Mouse (Mus musculus): ENCODE data around the gene Ruvbl1. TPM values are rescaled to one million over a fixed set of nuclear protein-coding genes. Genes with fewer than 3 reads are reported as not detected.

Gene Ruvbl1
- total RNA-seq, 2 experiments from 2014 or later: 40.3 to 41.1 TPM

- no peak for DNase-seq (ENCODE audit: low spot score in 2 of 2)
- Histone ChIP-seq H3K4me3 (no peak overlapping the region), H3K27ac (no peak overlapping the region)
- no peak for TF ChIP-seq CTCF (conservative IDR thresholded peaks at IDR 0.05)
These were observed 58.8 kb downstream of the Ruvbl1 start for GRCm38 (mm10) chr6:88524056-88524455.

DNA sequence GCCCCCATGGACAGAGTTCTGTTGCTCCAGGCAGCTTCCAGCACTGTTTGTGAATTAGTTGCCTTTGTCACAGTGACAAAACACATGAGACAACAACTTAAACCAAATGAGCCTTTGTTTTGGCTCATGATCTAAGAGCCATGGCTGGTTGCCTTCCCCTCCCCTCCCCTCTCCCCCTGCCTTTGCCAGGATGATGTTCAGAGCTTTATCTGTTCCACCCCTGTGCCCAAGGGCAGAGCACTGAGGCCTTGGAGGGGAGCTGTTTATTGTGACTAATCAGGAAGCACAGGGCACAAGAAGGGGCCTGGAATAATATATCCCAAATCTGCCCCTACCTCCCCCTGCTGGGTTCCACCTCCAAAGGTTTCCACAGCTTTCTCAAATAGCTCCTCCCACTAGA, 65.1 kb downstream of the Ruvbl1 start:
- TF ChIP-seq CTCF (conservative IDR thresholded peaks at IDR 0.05): no peak
- Histone ChIP-seq H3K27ac (peak overlapping the region; percentile 46; the same call in 1 of the 2 replicates), H3K4me3 (no peak overlapping the region)
- no peak for DNase-seq (ENCODE audit: low spot score in 2 of 2)

GRCm38 (mm10) chr6:88540093-88540755, 75.0 kb downstream of the Ruvbl1 start:
- TF ChIP-seq CTCF (conservative IDR thresholded peaks at IDR 0.05): no peak
- no peak overlapping the region for H3K27ac ChIP-seq
- DNase-seq (ENCODE audit: low spot score in 2 of 2): no peak
- no peak overlapping the region for H3K4me3 ChIP-seq

- Histone ChIP-seq H3K27ac (no peak overlapping the region), H3K4me3 (no peak overlapping the region)
- DNase-seq (ENCODE audit: low spot score in 2 of 2): no peak
- TF ChIP-seq CTCF (conservative IDR thresholded peaks at IDR 0.05): no peak
These were observed 79.0 kb downstream of the Ruvbl1 start for GRCm38 (mm10) chr6:88544241-88544640.

DNA sequence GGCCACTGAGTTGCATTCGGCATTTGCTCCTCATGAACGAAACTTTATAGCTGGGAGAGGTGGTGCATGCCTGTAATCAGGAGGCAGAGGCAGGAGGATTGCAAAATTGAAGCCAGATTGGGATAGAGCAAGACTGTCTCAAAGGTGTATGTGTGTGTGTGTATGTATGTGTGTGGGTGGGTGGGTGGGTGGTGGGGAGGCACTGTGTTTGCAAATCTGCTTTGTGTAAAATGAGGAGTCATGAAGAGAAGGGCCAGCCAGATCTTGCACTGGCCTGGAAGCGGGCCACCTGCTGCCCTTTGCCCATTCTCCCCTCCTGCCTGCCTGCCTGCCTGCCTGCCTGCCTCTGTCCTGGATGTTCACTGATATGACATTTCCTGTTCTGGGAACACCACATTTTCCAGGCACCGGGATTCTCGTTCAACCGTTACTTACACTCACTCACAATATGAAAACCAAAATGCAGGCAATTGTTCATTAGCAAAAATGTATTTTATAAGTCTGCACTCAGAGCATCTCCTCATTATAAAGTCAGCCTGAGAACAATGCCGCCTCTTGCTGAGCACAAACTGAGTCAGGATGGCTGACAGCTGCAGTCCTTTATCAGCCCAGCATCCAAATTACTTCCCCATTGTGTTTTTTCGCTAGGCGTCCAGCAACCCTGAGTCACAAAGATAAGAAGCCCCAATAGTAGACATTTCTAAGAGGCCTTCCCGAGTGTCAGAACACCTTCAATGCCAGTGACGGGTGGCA, 79.6 kb downstream of the Ruvbl1 start:
- no peak overlapping the region for H3K27ac ChIP-seq
- no peak for DNase-seq (ENCODE audit: low spot score in 2 of 2)
- no peak for TF ChIP-seq CTCF (conservative IDR thresholded peaks at IDR 0.05)
- H3K4me3 ChIP-seq: no peak overlapping the region

GRCm38 (mm10) chr6:88545397-88545790, 80.2 kb downstream of the Ruvbl1 start:
- no peak for TF ChIP-seq CTCF (conservative IDR thresholded peaks at IDR 0.05)
- no peak overlapping the region for H3K4me3 ChIP-seq
- DNase-seq (ENCODE audit: low spot score in 2 of 2): no peak
- H3K27ac ChIP-seq: no peak overlapping the region

Other genes starting within 250 kb of the Ruvbl1 start
- not detected for gene Dnajb8, start 243.1 kb upstream of the Ruvbl1 start, total RNA-seq (2021)
- 10 to 100 TPM; 27.5 to 29.4 TPM for gene Eefsec, start 18.9 kb upstream of the Ruvbl1 start, total RNA-seq (2021)
- 10 to 100 TPM; 80.9 to 94.0 TPM for gene Sec61a1, start 53.5 kb downstream of the Ruvbl1 start, total RNA-seq (2021)
- gene Kbtbd12, start 172.5 kb downstream of the Ruvbl1 start, total RNA-seq (2021): 1 to 10 TPM in 1 of 2 experiments, under 1 TPM in 1; 0.97 to 1.1 TPM